Mouse (Mus musculus): ENCODE data around the gene Carmil1.

DNA sequence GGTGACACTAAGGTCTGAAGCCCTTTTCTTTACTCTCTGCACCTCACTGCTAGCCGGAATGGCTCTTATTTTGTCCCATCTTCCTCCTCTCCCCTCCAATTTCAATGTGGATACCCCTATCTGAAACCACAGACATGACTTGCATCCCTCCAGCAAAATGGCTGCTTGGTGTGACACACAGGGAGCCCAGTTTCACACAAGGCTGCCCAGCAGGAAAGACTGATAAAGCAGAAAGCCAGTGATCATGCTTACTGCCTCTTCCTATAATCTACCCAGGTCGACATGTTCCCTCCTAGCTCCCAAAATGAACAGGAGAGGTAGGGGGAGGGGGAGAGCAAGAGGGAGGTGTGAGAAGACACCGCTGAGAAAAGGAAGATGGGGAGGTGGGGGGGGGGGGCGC, 36.6 kb downstream of the Carmil1 start:
- no peak for TF ChIP-seq CTCF (IDR thresholded peaks at IDR 0.05; ENCODE audit: low read depth, low read length)
- no peak for TF ChIP-seq EP300 (IDR thresholded peaks at IDR 0.05; ENCODE audit: insufficient read depth, low read depth, low read length)
- no peak for TF ChIP-seq POLR2A (IDR thresholded peaks at IDR 0.05; ENCODE audit: insufficient read depth, low read length)

All from ES-Bruce4 (cell line).